Mouse (Mus musculus) fat pad, adult 2 months (tissue): ENCODE measurements at regions not wholly inside any gene's neighbourhood (a gene's known extent, or its start where the extent isn't known, plus 50 kb on each side); places are given as distances from the start of the nearest gene placed in this dataset.
A peak's percentile ranks its signal among the peaks of the same experiment; 100 is the strongest.

Source experiments
- DNase-seq: peaks from one replicate; pipeline ENCODE4 v3.0.0-alpha.2; 2011; ENCODE audit warnings: low read depth, low spot score; ENCODE audit errors: extremely low read depth

DNA sequence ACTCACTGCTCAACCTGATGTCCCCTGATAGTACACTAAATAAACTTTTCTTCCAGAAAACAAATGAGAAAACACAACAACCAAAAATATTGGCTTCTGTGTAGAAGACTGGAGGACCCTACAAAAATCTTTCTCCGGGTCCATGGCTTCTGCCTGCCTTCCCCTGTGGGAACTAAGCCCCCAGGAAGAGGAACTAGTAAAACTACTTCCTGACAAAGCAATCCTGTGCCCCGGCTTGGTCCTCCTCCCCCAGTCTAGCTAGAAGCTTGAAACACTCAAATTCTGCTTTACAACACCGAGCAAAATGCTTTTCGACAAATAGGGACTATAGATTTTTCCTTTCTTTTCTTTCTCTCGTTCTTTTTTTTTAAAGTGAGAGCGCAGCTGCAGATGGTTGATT is 51.3 kb upstream of the Mki67 start:
- no peak for DNase-seq

- no peak for DNase-seq
These were observed 51.9 kb upstream of the Mki67 start for GRCm38 (mm10) chr7:135768064-135768463.

GRCm38 (mm10) chr7:135768592-135768991 is 52.4 kb upstream of the Mki67 start:
- DNase-seq = no peak

- no peak for DNase-seq
These were observed 53.0 kb upstream of the Mki67 start for GRCm38 (mm10) chr7:135769082-135769673.

DNA sequence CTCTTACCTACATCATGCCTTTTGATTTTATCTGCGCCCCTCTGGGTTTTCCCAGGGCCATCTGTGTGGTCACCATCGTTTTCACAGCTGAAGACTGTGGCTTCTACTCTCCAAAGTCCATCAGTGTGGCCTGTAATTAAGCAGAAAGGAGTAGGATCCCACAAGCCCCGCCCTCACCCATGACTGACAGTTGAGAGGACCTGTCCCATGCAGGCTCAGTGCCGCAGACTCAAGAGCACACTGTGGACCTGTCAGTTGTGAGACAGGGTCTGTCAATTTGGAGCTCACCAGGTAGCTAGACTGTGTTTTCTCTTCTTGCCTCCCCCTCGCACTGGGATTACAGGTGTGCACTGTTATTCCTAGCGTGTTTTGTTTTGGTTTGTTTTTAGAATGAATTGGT is 53.9 kb upstream of the Mki67 start:
- no peak for DNase-seq

DNA sequence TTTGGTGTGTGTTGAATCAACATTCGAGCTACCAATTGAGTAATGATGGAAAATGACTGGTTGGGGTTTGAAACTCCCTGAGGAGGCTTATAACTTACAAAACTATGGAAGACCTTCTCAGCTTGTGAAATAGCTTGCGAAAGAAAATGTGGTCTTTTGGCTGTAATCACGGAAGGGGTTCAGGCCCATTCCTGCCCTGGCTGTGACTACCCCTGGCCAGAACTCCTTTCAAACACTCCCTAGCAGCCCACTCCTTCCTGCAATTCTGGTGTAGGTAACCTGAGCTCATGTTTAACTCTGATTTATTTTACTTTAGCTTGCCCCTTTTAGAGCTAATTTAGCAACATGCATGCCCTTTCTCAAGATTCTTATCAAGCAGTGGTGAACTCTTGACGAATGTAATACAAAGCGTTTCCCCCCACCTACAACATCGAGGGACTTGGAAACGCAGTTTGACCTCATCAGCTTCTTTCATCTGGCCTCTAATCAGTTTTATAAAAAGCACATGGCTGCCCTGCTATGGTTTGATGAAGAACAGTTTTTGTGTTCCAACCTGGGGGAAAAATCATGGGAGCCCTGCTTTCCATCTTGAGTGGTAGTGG is 59.8 kb upstream of the Mki67 start:
- no peak for DNase-seq

GRCm38 (mm10) chr7:135790167-135790566 is 74.0 kb upstream of the Mki67 start:
- DNase-seq = no peak

- no peak for DNase-seq
These were observed 74.8 kb upstream of the Mki67 start for GRCm38 (mm10) chr7:135790978-135791377.

GRCm38 (mm10) chr7:135791953-135792690 is 76.0 kb upstream of the Mki67 start:
- no peak for DNase-seq

GRCm38 (mm10) chr7:135792918-135793317 is 76.8 kb upstream of the Mki67 start:
- DNase-seq = no peak

- DNase-seq = no peak
These were observed 78.1 kb upstream of the Mki67 start for GRCm38 (mm10) chr7:135794238-135794637.

DNA sequence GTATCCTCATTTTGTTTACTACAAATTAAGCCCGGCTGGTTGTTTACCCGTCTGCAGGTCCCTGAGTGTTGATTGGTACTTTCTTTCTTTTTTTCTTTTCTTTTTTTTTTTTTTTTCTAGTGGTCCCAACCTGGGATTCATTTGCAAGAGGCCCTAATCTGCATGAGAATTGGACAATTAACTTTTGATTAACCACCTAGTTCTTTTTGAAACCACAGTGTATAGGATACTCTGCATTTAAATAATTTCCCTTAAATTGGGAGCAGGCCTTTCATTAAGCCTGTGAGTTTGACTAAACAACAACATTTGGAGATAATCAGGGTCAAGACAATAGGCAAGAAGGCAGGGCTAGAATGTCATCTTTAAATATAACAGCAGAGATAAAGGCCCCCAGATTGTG is 78.5 kb upstream of the Mki67 start:
- DNase-seq = no peak

DNA sequence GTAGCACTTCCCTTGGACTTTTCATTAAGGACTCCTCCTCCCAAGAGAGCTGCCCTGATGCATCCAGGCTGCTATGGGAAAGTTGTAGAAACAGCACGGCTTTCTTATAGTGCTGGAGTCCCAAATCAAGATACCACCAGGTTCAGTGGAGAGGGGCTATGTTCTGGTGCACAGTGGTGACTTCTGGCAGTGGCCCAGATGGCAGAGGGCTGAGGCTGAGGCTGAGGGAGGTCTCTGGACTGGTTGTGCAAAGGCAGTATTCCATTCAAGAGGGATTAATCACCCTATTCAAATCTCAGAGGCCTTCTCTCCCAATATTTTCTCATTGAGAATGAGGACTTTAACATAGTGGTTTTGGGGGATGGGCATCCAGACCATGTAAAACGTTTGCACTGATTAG is 82.3 kb upstream of the Mki67 start:
- no peak for DNase-seq

GRCm38 (mm10) chr7:135802598-135803121 is 86.5 kb upstream of the Mki67 start:
- DNase-seq = no peak

DNA sequence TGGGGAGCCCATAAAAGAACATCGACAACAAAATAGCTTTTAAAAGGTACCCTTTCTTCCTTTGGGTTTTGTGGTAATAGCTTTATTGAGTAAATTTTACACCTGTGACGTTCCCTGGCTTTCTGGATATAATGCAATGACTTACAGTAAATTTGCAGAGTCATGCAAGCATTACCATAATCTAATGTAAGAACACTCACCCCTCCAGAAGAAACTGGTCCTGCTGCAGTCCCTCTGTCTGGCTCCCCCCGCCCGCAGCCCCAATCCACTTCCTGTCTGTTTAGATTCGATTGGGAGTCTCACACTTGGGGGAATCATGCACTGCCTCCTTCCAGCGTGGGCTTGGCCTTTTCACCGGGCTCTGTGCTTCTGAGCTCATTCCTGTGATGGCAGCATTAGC is 88.6 kb upstream of the Mki67 start:
- no peak for DNase-seq

DNA sequence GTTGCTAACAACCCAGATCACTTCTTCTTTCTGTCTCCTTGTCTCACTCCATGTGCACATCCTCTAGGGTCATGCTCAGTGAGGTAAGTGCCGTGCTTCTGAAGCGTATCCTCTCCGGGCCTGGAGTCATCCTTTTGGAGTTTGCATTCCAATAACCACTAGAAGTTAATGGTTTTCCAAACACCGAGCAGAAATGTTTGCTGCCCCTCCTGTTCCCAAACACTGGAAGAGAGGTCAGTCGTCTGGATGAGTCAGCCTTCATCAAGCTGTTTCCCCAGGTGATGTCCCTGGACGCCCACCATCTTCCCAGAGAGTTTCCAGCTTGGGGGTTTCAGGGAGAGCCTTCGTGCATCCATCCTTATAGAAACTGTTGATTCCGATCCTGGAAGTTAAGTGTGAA is 90.0 kb upstream of the Mki67 start:
- no peak for DNase-seq

DNA sequence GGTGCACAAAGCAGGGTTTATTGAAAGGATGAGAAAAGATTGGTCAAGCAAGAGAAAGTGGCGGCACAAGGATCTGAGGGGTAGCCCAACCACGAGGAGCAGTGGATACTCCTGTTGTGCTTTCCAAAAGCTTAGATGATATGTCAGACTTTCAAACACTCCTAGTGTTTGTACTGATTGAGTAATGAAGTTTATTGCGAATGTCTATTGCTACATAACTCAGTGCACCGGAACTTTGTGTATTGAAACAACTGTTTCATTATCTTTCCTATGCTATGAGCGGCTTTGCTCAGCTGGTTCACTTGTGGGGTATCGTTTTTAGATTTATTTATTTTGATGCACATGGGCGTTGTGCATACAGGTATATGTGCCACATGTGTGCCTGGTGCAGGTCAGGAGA is 90.5 kb upstream of the Mki67 start:
- peak; percentile 2 for DNase-seq

DNA sequence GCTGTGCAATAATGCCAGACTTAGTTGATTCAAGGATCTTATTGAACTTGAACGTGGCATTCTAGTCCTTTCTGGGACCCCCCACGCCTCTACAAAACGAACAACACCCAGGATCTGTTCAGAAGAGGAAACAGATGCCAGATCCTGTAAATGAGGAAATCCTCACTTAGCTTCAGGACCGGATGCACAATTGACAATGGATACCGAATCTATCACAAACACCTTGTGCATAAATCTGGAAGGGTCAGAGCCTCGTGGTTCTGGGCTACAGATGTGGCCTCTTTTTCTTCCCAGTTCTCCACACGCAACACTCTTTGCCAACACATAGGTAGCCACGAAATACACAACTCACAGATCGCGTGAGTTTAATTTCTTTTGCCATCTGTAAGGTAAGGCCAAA is 93.0 kb upstream of the Mki67 start:
- DNase-seq = no peak

- no peak for DNase-seq
These were observed 93.7 kb upstream of the Mki67 start for GRCm38 (mm10) chr7:135809751-135810379.

DNA sequence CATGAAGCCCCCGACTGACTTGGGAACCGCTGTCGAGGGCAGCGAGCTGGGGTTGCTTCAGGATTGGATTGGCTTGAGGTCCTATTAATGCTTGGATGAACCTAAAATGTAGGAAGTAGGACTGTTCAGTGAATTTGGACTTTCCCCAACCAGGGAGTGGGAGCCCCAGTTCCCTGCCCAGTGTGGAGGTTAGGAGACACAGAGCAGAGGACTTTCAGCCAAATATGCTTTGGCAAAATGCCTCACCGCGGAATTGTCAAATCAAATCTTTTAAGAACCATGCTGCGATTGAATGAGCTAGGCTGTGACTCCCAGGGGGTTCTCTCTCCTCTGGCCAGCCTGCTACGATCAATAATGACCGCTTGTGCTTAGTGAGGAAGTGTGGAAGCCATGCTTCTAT is 94.8 kb upstream of the Mki67 start:
- no peak for DNase-seq

DNA sequence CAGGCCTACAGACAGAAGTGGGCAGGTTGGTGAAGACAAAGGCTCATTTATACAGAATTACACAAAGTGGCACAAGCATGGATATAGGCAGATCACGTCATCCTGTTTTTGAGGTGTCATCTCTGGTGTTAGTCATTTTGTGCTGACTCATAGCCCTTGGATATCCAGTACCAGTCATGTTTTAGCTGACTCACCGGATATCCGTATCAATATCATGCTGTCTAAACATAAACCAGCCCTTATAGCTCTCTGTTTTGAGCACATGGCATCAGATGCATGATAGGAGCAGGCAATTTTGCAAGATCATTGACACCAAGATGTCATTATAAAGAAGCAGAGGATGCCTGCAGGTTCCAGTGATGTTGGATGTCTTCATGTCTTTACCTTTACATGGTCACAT is 97.5 kb upstream of the Mki67 start:
- DNase-seq = no peak

- no peak for DNase-seq
These were observed 100.0 kb upstream of the Mki67 start for GRCm38 (mm10) chr7:135816191-135816590.
